Mouse (Mus musculus) brain, embryonic 14.5 days (tissue): Measurements from ENCODE around the gene Bcl2l2. TPM values are rescaled to one million over a fixed set of nuclear protein-coding genes. Genes with fewer than 3 reads are reported as not detected.

Experiments
- DNase-seq: peaks from one replicate; pipeline ENCODE4 v3.0.0-alpha.2; 2011; ENCODE audit warnings: low read depth
- CTCF ChIP-seq: fragments of 200-500 bp; IDR thresholded peaks from 2 replicates; pipeline ENCODE4 v1.5.1; 2012; ENCODE audit warnings: inconsistent platforms, mild to moderate bottlenecking, moderate library complexity, borderline replicate concordance; ENCODE audit not compliant: insufficient read depth, insufficient read length; ENCODE audit errors: extremely low read depth
- POLR2A ChIP-seq: fragments of 200-500 bp; IDR thresholded peaks from 2 replicates; pipeline ENCODE4 v1.6.1; 2012; ENCODE audit warnings: mild to moderate bottlenecking, inconsistent platforms, borderline replicate concordance; ENCODE audit not compliant: poor library complexity, insufficient read depth, insufficient read length, severe bottlenecking; ENCODE audit errors: extremely low read depth
- polyA plus RNA-seq: library from polyadenylated mRNA; depleted of rRNA; stranded (reverse); fragments of >200 nt; gene quantifications from 2 replicates; pipeline ENCODE4 v1.2.3, GENCODE M21; 2012

Bcl2l2 gene
- polyA plus RNA-seq, 1 experiment = 39.5 TPM

DNA sequence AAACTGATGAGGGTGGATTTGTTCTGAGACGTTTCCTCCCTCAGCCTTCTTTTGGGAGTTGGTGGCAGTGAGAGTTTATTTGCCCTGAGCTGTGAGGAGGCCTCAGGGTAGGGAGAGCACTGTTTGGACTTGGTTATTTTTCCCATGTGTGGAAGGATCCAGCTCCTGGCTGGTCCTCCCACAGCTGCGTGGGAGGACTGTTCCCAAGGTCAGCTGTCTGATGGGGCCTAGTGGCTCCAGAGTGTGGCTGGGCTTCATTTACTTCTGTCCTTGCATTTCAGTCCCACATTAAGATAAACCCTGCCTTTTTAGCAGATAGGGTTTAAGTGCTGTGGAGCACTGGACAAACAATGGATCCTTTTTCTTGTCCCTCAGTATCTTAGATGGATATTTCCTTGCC lies 14.3 kb downstream of the Bcl2l2 start:
- TF ChIP-seq POLR2A (no peak), CTCF (no peak)
- no peak for DNase-seq

DNA sequence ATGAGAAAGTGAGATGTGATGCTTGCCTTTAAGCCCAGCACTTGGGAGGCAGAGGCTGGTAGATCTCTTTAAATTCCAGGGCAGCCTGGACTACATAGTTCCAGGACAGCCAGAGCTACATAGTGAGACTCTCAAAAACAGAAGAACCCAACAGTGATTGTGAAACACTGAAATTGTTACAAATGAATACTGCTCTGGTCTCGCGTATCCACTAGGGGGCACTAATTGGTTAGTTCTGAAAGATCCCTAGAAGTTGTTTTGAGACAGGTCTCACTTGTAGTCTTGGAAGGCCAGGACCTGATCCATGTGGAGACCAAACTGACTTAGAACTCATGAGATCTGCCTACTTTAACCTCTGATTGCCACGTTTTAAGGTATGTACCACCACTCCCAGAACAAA lies 17.2 kb downstream of the Bcl2l2 start:
- DNase-seq = peak; percentile 92
- peak; percentile 66; the same call in 1 of the 2 replicates for TF ChIP-seq CTCF
- no peak for TF ChIP-seq POLR2A

DNA sequence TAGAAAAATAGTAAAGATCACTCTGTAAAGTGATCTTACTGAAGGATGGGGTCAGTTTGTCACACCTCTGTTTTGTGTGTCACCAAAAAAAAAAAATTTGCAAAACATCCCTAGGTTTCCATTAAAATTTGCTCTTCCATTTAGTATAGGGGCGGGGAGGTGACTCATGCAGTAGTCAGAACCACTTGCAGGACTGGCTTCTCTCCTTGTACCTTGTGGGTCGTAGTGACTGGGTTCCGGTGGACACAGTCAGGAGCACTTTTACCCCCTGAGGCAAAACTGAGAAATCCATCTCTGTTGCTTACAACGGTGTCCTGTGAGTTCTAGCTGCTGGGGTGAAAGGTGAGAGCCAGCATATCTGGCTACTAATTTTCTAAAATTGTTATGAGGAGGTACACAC lies 20.5 kb downstream of the Bcl2l2 start:
- no peak for DNase-seq
- TF ChIP-seq CTCF (no peak), POLR2A (no peak)

DNA sequence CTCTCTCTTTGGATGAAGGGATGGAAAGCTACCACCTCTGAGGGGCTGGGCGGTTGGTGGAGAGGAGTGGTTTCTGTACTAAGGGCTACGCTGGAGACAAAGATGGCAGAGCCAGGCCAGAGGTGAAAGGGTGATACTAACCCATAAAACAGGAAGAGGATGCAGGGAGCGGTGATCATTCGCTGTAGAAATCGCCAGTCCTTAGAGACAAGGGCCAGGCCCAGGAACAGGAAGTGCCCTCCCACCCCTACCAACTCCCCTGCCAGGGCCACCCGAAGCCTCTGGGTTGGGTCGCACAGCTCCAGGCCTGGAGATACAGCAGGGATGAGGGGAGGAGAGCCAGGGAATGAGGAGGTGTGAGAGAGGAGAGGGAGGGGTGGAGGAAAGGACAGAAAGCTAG lies 25.5 kb downstream of the Bcl2l2 start:
- DNase-seq = no peak
- TF ChIP-seq CTCF (no peak), POLR2A (no peak)

DNA sequence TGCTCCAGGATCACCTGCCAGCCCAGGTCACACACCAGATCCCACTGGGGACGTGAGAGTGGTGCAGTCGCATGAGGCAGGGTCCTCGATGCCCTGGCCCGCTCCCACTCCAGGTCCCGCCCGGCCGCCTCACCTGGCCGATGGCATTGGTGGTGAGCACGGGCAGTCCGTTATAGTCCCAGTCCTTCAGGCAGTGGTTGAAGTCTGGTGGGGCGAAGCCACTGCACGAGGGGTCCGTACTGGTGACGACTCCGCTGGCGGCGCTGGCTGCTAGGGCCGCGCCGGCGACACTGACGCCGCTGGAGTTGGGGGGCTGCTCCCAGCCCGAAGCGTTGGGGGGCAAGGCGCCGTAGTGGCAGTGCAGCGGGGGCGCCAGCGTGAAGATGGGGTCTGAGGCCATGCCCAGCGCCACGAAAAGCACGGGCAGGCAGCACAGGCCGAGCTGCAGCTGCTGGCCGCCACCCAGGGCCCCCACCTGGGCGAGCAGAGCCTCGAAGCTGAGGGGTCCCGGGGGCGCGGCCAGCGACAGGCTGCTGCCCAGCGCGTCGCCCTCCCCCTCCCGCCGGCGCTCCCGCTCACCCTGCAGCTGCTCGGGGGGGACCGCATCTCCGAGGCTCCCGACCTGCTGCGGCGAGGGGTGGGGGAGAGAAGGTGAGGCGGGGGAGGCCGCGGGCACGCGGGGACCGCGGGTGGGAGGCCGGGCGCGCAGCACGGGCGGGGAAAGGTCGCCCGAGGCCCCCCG lies 29.1 kb downstream of the Bcl2l2 start:
- peak; percentile 64 for DNase-seq

DNA sequence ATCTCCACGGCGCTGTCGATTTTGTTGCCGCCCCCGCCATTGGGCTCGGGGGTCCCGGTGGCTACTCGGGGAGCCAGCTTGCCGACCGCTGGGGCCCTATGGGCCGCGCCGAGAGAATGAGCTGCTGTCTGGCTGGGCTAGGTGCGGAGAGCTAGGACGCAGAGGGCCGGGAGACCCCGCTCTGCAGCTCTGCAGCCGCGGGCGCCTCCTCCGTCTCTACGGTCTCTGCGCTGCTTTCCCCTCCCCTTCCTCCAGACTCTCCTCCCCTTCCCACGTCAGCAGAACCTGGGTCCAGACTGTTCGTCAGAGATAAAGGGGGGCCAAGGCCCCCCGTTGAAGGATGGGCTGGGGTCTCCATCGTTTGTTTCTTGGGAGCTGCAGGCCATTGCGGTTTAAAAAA lies 29.7 kb downstream of the Bcl2l2 start, which contains the start of gene Slc22a17:
Gene Slc22a17 (minus strand): TSS at position 247 of the 400 bp plus-strand sequence.
- peak; percentile 96 for DNase-seq
- TF ChIP-seq POLR2A (peak; percentile 97), CTCF (no peak)

More for the DNA sequence above, 29.1 kb downstream of the Bcl2l2 start:
- TF ChIP-seq CTCF (no peak), POLR2A (no peak)

DNA sequence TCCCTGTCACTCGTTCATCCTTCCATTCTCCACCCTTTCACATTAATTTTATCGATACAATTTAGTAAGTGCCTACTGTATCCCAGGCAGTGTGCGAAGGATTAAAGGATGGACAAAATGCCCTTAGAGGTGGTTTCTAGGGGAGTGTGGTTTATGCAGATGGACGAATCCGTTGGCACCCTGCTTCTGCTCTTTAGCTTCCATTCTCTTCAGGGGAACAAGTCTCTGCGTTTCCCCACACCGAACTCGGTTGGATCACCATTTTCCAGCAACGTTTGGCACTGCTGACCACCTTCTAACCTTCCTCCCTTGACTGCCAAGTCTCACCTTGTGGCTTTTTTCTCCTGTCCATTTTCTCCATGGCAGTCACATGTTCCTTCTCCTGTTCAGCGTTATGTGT lies 30.2 kb downstream of the Bcl2l2 start:
- no peak for DNase-seq
- no peak for TF ChIP-seq CTCF

DNA sequence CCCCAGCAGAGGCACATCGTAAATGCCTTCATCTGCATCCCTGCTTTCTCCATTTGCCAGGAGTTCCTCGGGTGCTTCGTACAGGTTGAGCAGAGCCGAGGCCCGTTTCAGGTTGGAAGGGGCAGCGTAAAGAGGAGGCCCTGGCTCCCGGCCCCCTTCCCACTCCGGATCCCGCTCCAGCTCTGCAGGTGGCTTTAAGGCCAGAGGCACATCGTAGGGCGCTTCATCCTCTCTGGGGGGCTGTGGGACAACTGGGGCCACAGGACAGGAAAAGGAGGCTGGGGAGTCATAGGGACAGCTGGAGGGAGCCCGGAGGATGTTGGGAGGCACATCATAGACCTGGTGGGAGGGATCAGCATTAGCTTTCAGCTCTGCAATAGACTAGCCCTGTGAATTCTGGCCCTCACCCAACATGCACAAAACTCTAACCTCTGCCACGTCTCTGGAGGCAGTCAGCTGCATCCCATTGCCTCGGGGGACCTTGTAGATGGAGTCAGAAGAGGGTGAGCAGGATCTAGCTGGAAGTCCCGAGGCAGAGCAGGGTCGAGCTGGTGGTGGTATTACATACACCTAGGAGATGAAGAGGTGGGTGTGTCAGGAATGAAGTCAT lies 37.0 kb downstream of the Bcl2l2 start:
- TF ChIP-seq CTCF = no peak
- TF ChIP-seq POLR2A = no peak
- DNase-seq = no peak

DNA sequence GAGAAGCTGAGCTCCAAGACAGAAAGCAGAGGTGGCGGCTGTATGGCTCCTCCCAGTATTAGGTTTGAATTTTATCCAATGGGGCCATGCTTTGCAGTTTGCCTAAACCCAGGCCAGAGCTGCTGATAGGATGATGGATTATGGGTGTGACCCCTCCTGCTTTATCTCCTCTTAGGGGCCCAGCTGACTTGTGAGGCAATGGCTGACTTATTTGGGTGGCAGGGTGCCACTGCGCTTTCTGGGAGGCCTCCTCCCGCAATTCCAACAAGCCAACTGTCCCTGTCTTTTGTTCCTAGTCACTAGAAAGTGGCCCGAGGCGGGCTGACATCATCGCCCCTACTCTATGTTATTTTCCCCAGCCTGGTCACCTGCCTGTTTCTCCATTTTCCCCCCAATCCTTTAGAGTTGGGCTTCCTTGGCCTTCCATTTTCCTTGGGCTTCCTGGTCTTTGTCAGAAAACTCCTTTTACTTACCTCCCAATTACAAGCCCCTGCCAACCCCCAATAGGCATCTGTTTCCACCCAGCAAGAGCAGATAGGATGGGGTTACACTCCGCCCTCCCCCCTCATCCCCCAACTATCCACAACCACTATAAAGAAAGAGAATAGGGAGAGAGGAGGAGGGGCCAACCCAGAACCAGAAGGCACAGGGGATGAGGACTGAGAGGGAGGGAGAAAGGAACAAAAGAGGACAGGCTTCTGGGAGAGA lies 41.6 kb downstream of the Bcl2l2 start:
- DNase-seq = peak; percentile 92
- TF ChIP-seq POLR2A (no peak), CTCF (no peak)

DNA sequence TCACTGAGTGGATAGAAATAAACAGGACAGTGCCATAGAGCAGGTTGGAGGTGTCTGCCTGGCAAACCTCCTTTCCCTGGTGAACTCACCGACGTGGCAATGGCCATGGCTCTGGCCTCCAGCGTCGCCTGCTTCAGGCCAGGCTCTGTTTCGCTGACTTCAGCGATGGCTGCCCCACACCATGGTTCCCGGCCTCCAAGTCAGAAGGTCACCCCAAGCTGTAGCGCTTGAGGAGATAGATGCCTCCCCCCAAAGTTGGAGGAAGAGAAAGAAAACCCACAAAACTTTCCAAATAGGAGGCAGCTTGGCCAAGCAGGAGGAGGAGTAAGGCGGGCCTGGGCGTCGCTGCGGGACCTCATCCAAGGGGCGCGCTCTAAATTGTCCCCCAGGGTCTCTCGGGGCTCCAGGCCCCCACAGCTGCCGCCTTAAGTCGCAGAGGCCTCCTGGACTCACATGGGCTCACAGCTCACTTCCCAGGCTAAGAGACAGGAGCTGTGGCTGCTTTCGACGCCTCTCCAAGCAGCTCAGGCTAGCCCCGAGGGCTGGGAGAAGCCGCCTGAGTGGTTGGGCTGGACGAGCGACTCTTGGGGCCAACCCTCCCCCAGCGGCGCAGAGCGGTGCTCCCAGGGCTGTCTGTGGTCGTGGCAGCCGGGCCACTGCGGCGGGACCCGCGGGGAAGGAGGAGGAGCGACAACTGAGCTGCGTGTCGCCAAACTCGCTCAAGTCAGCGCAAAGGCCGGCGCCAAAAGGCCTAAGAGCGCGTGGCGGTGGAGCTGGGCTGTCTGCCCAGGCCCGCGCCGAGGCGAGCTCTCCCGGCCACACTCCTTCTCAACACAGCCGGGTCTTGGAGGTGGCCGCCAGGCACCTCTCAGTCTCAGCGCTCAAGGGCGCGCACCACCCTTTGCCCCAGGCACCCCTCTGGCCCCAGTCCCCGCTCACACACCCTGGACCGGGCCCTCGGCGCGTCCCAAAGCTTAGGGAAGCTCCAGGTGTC lies 42.5 kb downstream of the Bcl2l2 start, which contains the start of gene Efs:
Gene Efs (minus strand): TSS at position 778 of the 994 bp plus-strand sequence.
- TF ChIP-seq POLR2A = 0 out of 2 replicates have a peak, but pooled peaks have one; percentile 9
- no peak for TF ChIP-seq CTCF
- peak; percentile 81 for DNase-seq

DNA sequence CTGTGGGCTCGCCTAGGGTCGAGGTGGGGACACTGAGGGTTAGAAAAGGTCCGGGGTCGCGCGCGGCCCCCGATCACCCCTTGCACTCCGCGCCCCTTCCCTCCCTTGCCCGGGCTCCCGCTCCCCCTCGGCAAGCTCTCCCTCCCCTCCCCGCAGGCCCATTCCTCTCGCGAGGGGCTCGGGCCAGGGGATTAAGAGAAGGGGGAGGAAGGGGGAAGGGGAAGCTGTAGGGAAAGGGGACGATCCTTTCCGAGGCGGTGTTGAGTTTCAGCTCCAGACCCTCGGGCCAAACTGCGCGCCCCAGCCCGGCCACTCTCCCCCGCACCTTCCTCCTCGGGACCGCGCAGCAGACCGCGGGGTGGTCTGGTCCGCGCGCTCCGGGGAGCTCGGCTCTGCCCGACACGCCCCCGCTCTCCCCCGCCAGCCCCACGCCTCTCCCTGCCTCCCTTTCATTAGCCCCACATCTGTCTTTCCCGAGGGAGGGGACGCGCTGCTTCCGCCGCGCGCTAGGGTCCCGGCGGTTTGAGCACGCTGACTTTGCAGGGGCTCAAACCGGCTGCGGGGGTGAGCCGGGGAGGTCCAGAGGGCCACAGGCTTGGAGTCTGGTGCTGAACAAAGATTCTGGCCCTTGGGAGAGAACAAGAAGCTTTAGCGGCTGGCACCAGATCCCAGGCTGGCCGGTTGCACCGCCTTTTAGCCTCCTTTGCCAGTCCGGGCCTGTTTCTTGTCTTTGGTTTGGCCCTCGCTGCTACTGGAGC lies 43.4 kb downstream of the Bcl2l2 start:
- peak; percentile 92 for DNase-seq
- TF ChIP-seq POLR2A (peak; percentile 50; the same call in 1 of the 2 replicates), CTCF (no peak)

DNA sequence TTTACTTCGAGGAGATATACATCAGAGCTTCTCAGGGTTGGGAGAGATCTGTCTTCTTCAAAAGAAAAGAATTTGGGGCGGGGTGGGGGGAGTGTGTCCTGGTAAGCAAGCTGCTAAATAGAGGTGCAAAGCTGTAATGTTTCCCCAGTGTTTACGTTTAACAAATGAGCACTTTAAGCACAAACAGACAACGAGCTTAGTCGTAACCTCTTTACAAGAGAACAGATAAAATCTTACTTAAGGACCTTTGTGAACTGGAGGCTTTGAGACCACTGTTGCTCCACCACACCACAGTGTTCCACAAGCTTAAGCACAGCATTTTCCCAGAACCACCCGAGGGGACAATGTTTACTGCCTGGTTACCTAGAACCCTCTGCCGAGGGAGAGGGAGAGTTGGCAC lies 44.1 kb downstream of the Bcl2l2 start:
- TF ChIP-seq POLR2A = no peak
- TF ChIP-seq CTCF = no peak
- no peak for DNase-seq

DNA sequence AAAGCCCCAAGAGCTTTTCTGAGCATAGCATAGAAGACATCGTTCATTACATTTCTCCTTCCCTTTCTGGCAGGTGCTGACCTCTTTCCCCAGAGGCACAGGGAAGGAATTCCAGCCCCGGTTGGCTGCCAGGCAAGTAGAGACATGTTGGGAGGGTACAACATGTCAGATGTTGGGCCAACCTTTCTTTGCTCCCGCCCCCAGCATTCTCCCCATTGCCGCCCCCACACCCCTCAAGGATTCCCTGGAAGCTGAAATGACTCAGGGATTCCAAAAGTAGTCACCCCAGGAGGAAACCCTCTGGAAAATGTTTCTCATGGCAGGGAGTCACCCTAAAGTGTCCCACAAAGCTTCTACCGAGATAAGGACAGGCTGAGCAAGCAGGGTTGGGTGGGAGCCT lies 46.6 kb downstream of the Bcl2l2 start:
- TF ChIP-seq POLR2A = no peak
- TF ChIP-seq CTCF = no peak
- no peak for DNase-seq
